Mouse (Mus musculus): ENCODE results near the gene Abhd11. TPM values are rescaled to one million over a fixed set of nuclear protein-coding genes. Genes with fewer than 3 reads are reported as not detected.

Gene Abhd11
- total and polyA plus RNA-seq, 3 experiments = 56.9 to 90.2 (median 64.5) TPM

DNA sequence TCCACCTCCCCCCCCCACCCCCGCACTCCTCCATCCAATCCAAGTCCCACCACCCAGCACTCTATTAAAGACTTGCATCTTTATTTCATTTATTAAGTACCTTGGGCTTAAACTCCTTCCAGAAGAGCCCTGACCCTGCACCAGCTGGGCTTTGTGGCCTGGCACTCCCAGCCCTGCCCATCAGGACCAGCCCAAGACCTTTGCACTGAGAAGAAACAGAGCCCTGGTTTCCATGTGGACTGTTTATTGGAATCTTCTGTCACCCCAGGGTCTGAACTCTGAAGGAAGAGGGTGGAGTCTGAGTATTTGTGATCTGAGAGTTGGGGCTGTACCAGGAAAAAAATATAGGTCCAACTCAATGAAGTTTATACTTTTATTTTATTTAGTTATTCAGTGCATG, 25.8 kb upstream of the Abhd11 start:
- no peak overlapping the region for H3K27ac ChIP-seq
- no peaks in the 10 kb centered on the region for H3K36me3 ChIP-seq (ENCODE audit: control insufficient read depth, insufficient read depth, low read length)
- no peak for TF ChIP-seq EP300 (IDR thresholded peaks at IDR 0.05; ENCODE audit: insufficient read depth, low read depth, low read length)
- no peak for TF ChIP-seq POLR2A (IDR thresholded peaks at IDR 0.05; ENCODE audit: insufficient read depth, low read depth, low read length)
- no peak for TF ChIP-seq CTCF (IDR thresholded peaks at IDR 0.05)
- intact Hi-C loops (cut with DNase I) = no loop called here
- no peak for DNase-seq
- 85% methylated on average over 1 of the region's 1 CpGs for WGBS
- peaks cover 15% of the 10 kb centered on the region for H3K27me3 ChIP-seq (ENCODE audit: control insufficient read depth, insufficient read depth, low read length)
- H3K4me3 ChIP-seq = no peak overlapping the region
- H3K9ac ChIP-seq (ENCODE audit: low read depth, low read length) = no peak overlapping the region
- no peaks in the 10 kb centered on the region for H3K79me2 ChIP-seq (replicated peaks; ENCODE audit: control insufficient read depth, insufficient read depth, low read length)
- H3K4me1 ChIP-seq (ENCODE audit: control insufficient read depth, insufficient read depth, low read length) = no peaks in the 10 kb centered on the region

DNA sequence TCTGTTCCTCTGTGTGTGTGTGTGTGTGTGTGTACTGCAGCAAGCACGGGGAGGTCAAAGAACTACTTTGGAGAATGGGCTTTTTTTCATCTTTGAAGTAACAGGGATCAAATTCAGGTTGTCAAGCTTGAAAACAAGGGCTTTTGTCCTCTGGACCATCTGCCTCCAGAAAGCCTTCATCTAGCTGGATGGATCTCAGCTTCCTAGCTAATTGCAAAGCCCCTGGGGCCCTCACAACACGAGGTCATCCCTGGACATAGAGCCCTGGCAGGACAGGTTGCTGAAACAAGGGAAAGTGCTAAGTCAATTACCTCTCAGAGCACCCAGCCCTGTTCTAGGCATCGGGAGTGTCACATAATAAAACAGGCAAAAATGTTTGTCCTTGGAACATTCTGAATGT, 25.2 kb upstream of the Abhd11 start:
- DNase-seq = no peak
- TF ChIP-seq POLR2A (IDR thresholded peaks at IDR 0.05; ENCODE audit: insufficient read depth, low read depth, low read length) = no peak
- peaks cover 15% of the 10 kb centered on the region for H3K27me3 ChIP-seq (ENCODE audit: control insufficient read depth, insufficient read depth, low read length)
- no peak overlapping the region for H3K9ac ChIP-seq (ENCODE audit: low read depth, low read length)
- no peaks in the 10 kb centered on the region for H3K79me2 ChIP-seq (replicated peaks; ENCODE audit: control insufficient read depth, insufficient read depth, low read length)
- WGBS = 43% methylated on average over 3 of the region's 3 CpGs
- no peaks in the 10 kb centered on the region for H3K4me1 ChIP-seq (ENCODE audit: control insufficient read depth, insufficient read depth, low read length)
- no peak overlapping the region for H3K4me3 ChIP-seq
- intact Hi-C loops (cut with DNase I) = no loop called here
- H3K27ac ChIP-seq = no peak overlapping the region
- H3K36me3 ChIP-seq (ENCODE audit: control insufficient read depth, insufficient read depth, low read length) = no peaks in the 10 kb centered on the region

DNA sequence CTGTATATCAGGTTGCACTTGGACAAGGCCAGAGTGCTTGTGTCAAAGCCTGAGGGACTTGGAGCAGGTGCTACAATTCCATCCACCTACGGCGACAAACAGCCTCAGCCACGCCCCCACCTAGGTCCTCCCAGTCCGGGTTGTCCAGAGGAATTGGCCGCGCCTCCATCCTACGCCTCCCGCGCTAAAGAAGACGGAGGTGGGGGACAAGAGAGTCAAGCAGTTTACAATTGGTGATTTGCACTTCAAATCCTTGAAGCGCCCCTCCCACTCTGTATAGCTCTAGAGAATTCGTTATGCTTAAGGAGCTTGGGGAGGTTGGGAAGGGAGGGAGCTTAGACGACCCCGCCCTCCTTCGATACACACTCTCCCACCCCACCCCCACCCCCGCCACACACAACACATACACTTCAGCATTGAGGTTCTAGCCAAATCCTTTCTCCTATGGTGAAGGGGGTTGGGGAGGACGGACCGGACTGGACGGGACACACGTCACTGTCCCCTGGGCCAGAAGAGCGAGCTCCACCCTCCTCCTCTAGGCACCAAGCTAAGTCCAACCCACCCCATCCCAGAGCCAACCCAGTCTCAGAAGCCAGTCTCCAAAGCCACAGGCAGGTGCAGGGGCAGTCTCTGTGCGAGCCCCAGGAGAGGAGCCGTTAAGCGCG, 23.2 kb upstream of the Abhd11 start, which contains the start of gene Cldn3:
TSS of gene Cldn3 (plus strand) at position 582 of the 665 bp plus-strand sequence.
- DNase-seq = peak; percentile 45 to 49
- no peaks in the 10 kb centered on the region for H3K79me2 ChIP-seq (replicated peaks; ENCODE audit: control insufficient read depth, insufficient read depth, low read length)
- H3K27me3 ChIP-seq (ENCODE audit: control insufficient read depth, insufficient read depth, low read length) = peaks cover 15% of the 10 kb centered on the region
- H3K4me3 ChIP-seq = 0 out of 2 replicates have a peak within 1 kb of the TSS, but pooled peaks have one; percentile 6
- 2% methylated on average over 25 of the region's 25 CpGs for WGBS
- H3K9ac ChIP-seq (ENCODE audit: low read depth, low read length) = no peak within 1 kb of the TSS; the same call in 1 of the 2 replicates
- TF ChIP-seq CTCF (IDR thresholded peaks at IDR 0.05) (no peak), EP300 (IDR thresholded peaks at IDR 0.05; ENCODE audit: insufficient read depth, low read depth, low read length) (no peak), POLR2A (IDR thresholded peaks at IDR 0.05; ENCODE audit: insufficient read depth, low read depth, low read length) (no peak)
- H3K4me1 ChIP-seq (ENCODE audit: control insufficient read depth, insufficient read depth, low read length) = no peaks in the 10 kb centered on the region
- intact Hi-C loops (cut with DNase I) = no loop called here
- no peak within 1 kb of the TSS for H3K27ac ChIP-seq
- no peaks in the 10 kb centered on the region for H3K36me3 ChIP-seq (ENCODE audit: control insufficient read depth, insufficient read depth, low read length)

DNA sequence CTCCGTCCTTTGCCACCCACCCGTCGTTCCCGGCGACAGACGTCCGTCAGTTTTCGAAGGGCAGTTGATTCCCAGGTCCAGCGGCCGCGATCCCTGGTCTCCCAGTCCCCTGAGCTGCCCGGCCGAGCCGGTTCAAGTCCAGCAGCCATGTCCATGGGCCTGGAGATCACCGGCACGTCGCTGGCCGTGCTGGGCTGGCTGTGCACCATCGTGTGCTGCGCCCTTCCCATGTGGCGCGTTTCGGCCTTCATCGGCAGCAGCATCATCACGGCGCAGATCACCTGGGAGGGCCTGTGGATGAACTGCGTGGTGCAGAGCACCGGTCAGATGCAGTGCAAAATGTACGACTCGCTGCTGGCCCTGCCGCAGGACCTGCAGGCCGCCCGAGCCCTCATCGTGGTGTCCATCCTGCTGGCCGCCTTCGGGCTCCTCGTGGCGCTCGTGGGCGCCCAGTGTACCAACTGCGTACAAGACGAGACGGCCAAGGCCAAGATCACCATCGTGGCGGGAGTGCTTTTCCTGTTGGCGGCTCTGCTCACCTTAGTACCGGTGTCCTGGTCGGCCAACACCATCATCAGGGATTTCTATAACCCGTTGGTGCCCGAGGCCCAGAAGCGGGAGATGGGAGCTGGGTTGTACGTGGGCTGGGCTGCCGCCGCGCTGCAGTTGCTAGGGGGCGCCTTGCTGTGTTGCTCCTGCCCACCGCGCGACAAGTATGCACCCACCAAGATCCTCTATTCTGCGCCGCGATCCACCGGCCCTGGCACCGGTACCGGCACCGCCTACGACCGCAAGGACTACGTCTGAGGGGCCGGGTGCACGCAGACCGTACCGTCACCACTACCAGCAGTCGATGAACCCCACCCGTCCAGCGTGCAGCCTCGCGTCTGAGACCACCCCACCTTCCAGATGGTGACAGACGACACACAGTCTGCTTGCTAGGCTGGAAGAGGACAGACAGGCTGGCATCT, 22.4 kb upstream of the Abhd11 start:
- Histone ChIP-seq H3K79me2 (replicated peaks; ENCODE audit: control insufficient read depth, insufficient read depth, low read length) (no peaks in the 10 kb centered on the region), H3K4me3 (0 out of 2 replicates have a peak overlapping the region, but pooled peaks have one; percentile 6), H3K27me3 (ENCODE audit: control insufficient read depth, insufficient read depth, low read length) (peaks cover 15% of the 10 kb centered on the region), H3K36me3 (ENCODE audit: control insufficient read depth, insufficient read depth, low read length) (no peaks in the 10 kb centered on the region), H3K4me1 (ENCODE audit: control insufficient read depth, insufficient read depth, low read length) (no peaks in the 10 kb centered on the region), H3K27ac (no peak overlapping the region), H3K9ac (ENCODE audit: low read depth, low read length) (no peak overlapping the region; the same call in 1 of the 2 replicates)
- 6% methylated on average over 79 of the region's 79 CpGs for WGBS
- no peak for TF ChIP-seq EP300 (IDR thresholded peaks at IDR 0.05; ENCODE audit: insufficient read depth, low read depth, low read length)
- no peak for DNase-seq
- intact Hi-C loops (cut with DNase I) = no loop called here

DNA sequence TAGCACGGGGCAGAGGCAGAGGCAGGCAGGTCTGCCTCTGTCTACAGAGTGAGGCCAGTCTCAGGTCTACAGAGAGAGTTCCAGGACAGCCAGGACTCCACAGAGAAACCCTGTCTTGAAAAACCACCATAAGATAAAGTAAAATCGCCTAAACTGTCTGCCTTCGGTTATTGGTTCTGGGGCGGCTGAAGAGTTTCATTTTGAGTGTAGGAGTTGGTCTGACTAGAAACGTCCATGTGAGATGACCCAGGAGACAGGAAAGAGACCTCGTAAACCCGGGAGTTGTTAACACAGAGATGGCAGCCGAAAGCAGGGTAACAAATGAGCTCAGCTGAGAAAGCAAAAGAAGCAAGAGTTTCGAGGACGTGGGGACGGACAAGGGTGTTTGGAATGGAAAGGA, 19.8 kb upstream of the Abhd11 start:
- H3K9ac ChIP-seq (ENCODE audit: low read depth, low read length) = no peak overlapping the region
- WGBS = 54% methylated on average over 11 of the region's 11 CpGs

DNA sequence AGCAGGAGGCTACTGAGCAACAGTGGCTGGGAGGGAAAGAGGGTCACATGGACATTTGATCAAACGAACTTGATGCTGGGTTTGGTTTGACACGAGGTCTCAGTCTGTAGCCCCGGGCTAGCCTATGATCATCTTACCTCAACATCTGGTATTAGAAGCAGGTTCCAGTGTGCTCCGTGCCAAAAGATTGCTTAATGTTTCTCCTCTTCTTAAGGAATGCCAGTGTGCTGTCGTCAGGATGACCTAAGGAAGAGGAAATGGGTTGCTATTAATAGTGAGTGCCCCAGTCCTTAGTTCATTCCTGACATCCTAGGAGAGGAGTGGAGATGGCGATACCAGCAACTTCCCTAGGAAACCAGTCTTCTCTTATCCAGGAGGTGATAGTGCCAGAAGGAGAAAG, 19.2 kb upstream of the Abhd11 start:
- Histone ChIP-seq H3K36me3 (ENCODE audit: control insufficient read depth, insufficient read depth, low read length) (no peaks in the 10 kb centered on the region), H3K4me1 (ENCODE audit: control insufficient read depth, insufficient read depth, low read length) (no peaks in the 10 kb centered on the region), H3K4me3 (no peak overlapping the region), H3K79me2 (replicated peaks; ENCODE audit: control insufficient read depth, insufficient read depth, low read length) (no peaks in the 10 kb centered on the region), H3K27ac (no peak overlapping the region), H3K9ac (ENCODE audit: low read depth, low read length) (no peak overlapping the region), H3K27me3 (ENCODE audit: control insufficient read depth, insufficient read depth, low read length) (peaks cover 15% of the 10 kb centered on the region)
- WGBS = 14% methylated on average over 6 of the region's 6 CpGs
- TF ChIP-seq POLR2A (IDR thresholded peaks at IDR 0.05; ENCODE audit: insufficient read depth, low read depth, low read length) (no peak), EP300 (IDR thresholded peaks at IDR 0.05; ENCODE audit: insufficient read depth, low read depth, low read length) (no peak), CTCF (IDR thresholded peaks at IDR 0.05) (no peak)
- DNase-seq = no peak
- intact Hi-C loops (cut with DNase I) = no loop called here

More for the DNA sequence above, 19.8 kb upstream of the Abhd11 start:
- Histone ChIP-seq H3K4me1 (ENCODE audit: control insufficient read depth, insufficient read depth, low read length) (no peaks in the 10 kb centered on the region), H3K4me3 (no peak overlapping the region), H3K79me2 (replicated peaks; ENCODE audit: control insufficient read depth, insufficient read depth, low read length) (no peaks in the 10 kb centered on the region), H3K27me3 (ENCODE audit: control insufficient read depth, insufficient read depth, low read length) (peaks cover 15% of the 10 kb centered on the region), H3K27ac (no peak overlapping the region), H3K36me3 (ENCODE audit: control insufficient read depth, insufficient read depth, low read length) (no peaks in the 10 kb centered on the region)
- intact Hi-C loops (cut with DNase I) = no loop called here
- no peak for TF ChIP-seq CTCF (IDR thresholded peaks at IDR 0.05)
- no peak for TF ChIP-seq EP300 (IDR thresholded peaks at IDR 0.05; ENCODE audit: insufficient read depth, low read depth, low read length)
- TF ChIP-seq POLR2A (IDR thresholded peaks at IDR 0.05; ENCODE audit: insufficient read depth, low read depth, low read length) = no peak
- DNase-seq = no peak

Measured in heart, adult 2 months (tissue).